Mouse (Mus musculus) intestine, embryonic 15.5 days (tissue): ENCODE data around the gene Gm7271. TPM values are rescaled to one million over a fixed set of nuclear protein-coding genes. Genes with fewer than 3 reads are reported as not detected.
A peak's percentile ranks its signal among the peaks of the same experiment; 100 is the strongest.

ENCODE experiments used
- ATAC-seq: fragments of 200-750 bp; cut with Nextera tagmentation; 2 replicates; pipeline ENCODE4 v1.8.0; 2017; ENCODE audit warnings: moderate TSS enrichment, moderate library complexity
- H3K27ac ChIP-seq: fragments of 300-500 bp; sonication (generic); 2 replicates; pipeline ENCODE4 v1.5.1; 2015; ENCODE audit warnings: mild to moderate bottlenecking, inconsistent platforms
- H3K27me3 ChIP-seq: fragments of 300-500 bp; sonication (generic); replicated peaks from 2 replicates; pipeline ENCODE4 v1.6.1; 2015; ENCODE audit warnings: inconsistent platforms
- H3K36me3 ChIP-seq: fragments of 300-500 bp; sonication (generic); 2 replicates; pipeline ENCODE4 v1.6.1; 2015; ENCODE audit warnings: inconsistent platforms
- H3K4me1 ChIP-seq: fragments of 300-500 bp; sonication (generic); replicated peaks from 2 replicates; pipeline ENCODE4 v1.6.1; 2015; ENCODE audit warnings: inconsistent platforms
- H3K4me2 ChIP-seq: fragments of 300-500 bp; sonication (generic); replicated peaks from 2 replicates; pipeline ENCODE4 v1.6.1; 2015; ENCODE audit warnings: mild to moderate bottlenecking, inconsistent platforms
- H3K4me3 ChIP-seq: fragments of 300-500 bp; sonication (generic); replicated peaks from 2 replicates; pipeline ENCODE4 v1.5.1; 2015; ENCODE audit warnings: inconsistent platforms
- H3K9ac ChIP-seq: fragments of 300-500 bp; sonication (generic); 2 replicates; pipeline ENCODE4 v1.6.1; 2015; ENCODE audit warnings: inconsistent platforms
- H3K9me3 ChIP-seq: fragments of 300-500 bp; sonication (generic); 2 replicates; pipeline ENCODE4 v1.6.1; 2016; ENCODE audit warnings: inconsistent platforms
- WGBS: fragments of 180-500 bp; shearing (Covaris S2); methylation state at CpG from one replicate; pipeline ENCODE4 v1.1.7; 2015; 5-methylcytosine and 5-hydroxymethylcytosine counted together
- polyA plus RNA-seq: library from polyadenylated mRNA; unstranded; fragments of >200 nt; fragmentation: Nextera tagmentation; extraction: Ambion mirVana; gene quantifications from 2 replicates; pipeline ENCODE4 v1.2.1, GENCODE M21; 2015

Gm7271 gene
- polyA plus RNA-seq: not detected in 2 replicates

DNA sequence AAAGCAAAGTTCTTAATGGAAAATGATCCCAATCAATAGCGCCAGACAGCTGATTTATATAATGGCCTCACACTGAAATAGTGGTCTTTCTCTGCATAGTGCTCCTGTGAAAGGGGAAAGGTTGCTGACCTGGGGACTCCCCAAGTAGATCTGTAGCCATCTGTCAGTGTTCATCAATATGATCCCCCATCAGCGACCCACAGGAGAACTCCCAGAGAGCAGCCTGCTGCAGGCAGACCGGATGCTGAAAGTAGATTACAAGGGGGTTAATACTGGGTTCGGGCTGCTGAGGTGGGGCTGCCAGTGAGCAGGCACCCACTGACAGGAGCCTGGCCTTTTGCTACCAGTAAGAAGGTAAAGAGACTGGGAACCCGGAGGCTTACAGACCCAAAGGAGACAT is at the start of gene Gm7271:
Gene Gm7271 (plus strand): TSS at position 230 of the 400 bp plus-strand sequence.
- Histone ChIP-seq H3K27ac (no peak within 1 kb of the TSS), H3K36me3 (no peaks in the 10 kb centered on the region), H3K4me1 (no peaks in the 10 kb centered on the region), H3K9me3 (no peaks in the 10 kb centered on the region), H3K27me3 (no peaks in the 10 kb centered on the region), H3K9ac (no peak within 1 kb of the TSS), H3K4me3 (no peak within 1 kb of the TSS), H3K4me2 (no peak within 1 kb of the TSS)
- no peak for ATAC-seq
- 52% methylated on average over 5 of the region's 5 CpGs for WGBS

DNA sequence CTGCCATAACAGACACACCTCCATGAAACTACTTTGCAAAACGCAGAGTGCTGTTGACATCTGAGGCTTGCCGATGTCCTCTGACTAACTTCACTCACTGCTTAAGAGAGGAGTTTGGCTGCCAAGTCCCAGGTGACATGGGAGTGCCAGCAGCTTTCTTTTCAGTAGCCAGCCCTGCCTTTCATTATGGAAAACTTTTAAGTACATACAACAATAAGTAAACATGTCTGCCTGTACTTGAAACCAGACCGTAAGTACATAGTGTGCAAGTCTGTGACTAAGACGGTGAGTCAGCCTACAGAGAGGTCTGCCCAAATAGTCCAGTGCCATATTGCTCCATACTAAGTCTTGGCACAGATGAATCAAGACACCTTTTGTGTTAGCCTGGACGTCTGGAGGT is 46.7 kb upstream of the Gm7271 start:
- Histone ChIP-seq H3K27ac (no peak overlapping the region), H3K9me3 (no peaks in the 10 kb centered on the region), H3K27me3 (no peaks in the 10 kb centered on the region), H3K36me3 (no peaks in the 10 kb centered on the region), H3K4me2 (no peak overlapping the region), H3K9ac (no peak overlapping the region), H3K4me1 (no peaks in the 10 kb centered on the region), H3K4me3 (no peak overlapping the region)
- WGBS: 79% methylated on average over 5 of the region's 5 CpGs
- no peak for ATAC-seq

DNA sequence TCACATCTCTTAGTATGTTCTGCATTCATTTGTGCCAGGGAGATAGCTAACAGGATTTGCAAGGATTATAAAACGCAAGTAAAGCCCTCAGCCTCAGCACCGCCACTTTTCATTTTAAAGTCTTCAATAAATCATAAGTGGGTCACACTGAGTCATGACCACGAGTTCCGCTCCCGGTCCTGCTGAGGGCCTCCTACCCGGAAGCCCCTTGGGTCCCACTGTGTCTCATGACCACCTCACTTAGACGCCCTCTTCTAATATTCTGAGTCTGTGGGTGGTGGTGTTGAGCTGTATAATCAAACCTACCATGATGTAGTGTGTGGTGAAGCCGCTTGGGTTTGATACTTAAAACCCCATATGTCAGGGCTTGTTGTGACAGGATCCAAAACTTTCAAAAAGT is 46.1 kb upstream of the Gm7271 start:
- no peaks in the 10 kb centered on the region for H3K36me3 ChIP-seq
- ATAC-seq: no peak
- no peak overlapping the region for H3K27ac ChIP-seq
- no peaks in the 10 kb centered on the region for H3K27me3 ChIP-seq
- no peak overlapping the region for H3K4me2 ChIP-seq
- no peak overlapping the region for H3K9ac ChIP-seq
- H3K9me3 ChIP-seq: no peaks in the 10 kb centered on the region
- H3K4me1 ChIP-seq: no peaks in the 10 kb centered on the region
- no peak overlapping the region for H3K4me3 ChIP-seq
- 85% methylated on average over 8 of the region's 8 CpGs for WGBS

DNA sequence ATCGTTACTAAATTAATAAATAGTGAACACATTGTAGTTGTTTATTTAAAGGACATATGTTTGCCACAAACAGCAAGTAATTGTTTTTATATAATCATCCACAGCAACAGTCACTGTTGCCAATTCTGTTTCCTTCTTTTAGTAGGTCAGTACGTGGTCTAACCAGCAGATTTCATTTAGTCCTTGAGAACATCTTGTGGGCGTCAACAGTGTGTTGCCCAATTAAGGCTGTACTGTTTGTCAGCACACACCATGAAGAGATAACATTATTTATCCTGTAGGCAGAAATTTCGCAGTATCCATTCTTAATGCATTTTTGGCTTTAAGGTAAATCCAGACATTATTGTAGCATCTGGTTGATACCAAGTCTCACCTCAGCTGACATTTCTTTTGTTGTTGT is 42.4 kb upstream of the Gm7271 start:
- Histone ChIP-seq H3K27ac (no peak overlapping the region), H3K36me3 (no peaks in the 10 kb centered on the region), H3K9ac (no peak overlapping the region), H3K4me1 (no peaks in the 10 kb centered on the region), H3K9me3 (no peaks in the 10 kb centered on the region), H3K27me3 (no peaks in the 10 kb centered on the region), H3K4me3 (no peak overlapping the region), H3K4me2 (no peak overlapping the region)
- WGBS: 65% methylated on average over 4 of the region's 4 CpGs
- no peak for ATAC-seq

DNA sequence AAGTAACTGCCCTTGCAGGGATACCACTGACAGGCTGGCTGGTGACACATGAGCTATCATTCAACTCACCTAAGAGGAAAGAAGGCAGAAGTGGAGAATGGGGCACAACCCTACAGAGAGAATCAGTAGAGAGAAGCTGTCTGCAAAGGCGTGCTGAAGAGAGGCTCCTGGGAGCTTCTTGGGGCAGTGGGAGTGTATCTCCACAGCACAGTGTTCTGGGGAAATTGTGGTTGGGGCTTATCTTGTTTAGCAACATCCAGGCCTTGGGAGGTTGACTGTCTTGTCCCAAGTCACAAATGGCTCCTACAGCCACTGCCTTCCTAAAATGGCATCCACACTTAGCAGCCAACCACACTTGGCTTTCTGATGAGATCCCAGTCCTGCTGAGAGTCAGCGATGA is 8.9 kb upstream of the Gm7271 start:
- no peak for ATAC-seq
- Histone ChIP-seq H3K27ac (no peak overlapping the region), H3K27me3 (no peaks in the 10 kb centered on the region), H3K4me1 (no peaks in the 10 kb centered on the region), H3K9ac (no peak overlapping the region), H3K9me3 (no peaks in the 10 kb centered on the region), H3K4me2 (no peak overlapping the region), H3K4me3 (no peak overlapping the region), H3K36me3 (no peaks in the 10 kb centered on the region)
- 70% methylated on average over 2 of the region's 2 CpGs for WGBS

DNA sequence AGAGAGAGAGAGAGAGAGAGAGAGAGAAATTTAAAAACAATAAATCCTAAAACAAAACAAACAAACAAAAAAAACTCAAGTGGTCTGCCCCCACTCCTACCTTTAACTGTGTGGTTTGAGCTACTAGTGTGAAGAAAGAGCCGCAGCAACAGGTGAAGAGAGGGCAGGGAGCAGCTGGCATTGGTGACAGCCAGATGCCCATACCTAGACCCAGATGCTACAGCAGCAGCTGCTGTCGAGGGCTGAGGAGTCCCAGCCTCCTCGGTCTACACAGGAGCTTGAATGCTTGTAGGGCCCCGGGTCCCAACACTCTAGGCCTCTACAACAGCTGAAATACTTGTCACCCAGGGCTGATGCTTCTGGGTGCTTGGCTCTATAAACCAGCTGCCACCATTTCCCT is 7.0 kb upstream of the Gm7271 start:
- WGBS: 77% methylated on average over 4 of the region's 4 CpGs
- Histone ChIP-seq H3K9ac (no peak overlapping the region), H3K9me3 (no peaks in the 10 kb centered on the region), H3K4me2 (no peak overlapping the region), H3K27me3 (no peaks in the 10 kb centered on the region), H3K4me3 (no peak overlapping the region), H3K4me1 (no peaks in the 10 kb centered on the region), H3K36me3 (no peaks in the 10 kb centered on the region), H3K27ac (no peak overlapping the region)
- ATAC-seq: no peak

DNA sequence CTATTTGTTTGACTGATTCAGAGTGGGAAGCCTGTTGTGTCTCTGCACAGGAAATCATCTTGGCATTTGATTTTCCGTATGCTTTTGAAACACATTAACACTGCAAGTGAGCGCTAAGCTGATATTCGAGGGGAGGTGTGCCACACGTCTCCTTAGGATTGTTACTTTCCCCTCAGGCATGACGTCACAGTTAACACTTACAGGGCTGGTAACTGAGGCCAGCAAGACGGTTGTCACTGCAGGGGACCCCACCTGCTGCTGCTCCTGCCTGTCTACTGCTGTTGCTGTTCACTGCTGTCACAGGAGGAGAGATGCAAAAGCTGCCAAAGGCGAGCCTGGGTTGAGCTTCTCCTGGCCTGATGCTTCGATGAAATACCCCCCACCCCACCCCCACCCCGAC is 6.1 kb upstream of the Gm7271 start:
- no peaks in the 10 kb centered on the region for H3K4me1 ChIP-seq
- no peaks in the 10 kb centered on the region for H3K9me3 ChIP-seq
- H3K27ac ChIP-seq: no peak overlapping the region
- 28% methylated on average over 9 of the region's 9 CpGs for WGBS
- no peak overlapping the region for H3K9ac ChIP-seq
- H3K4me2 ChIP-seq: no peak overlapping the region
- no peak for ATAC-seq
- no peaks in the 10 kb centered on the region for H3K27me3 ChIP-seq
- no peaks in the 10 kb centered on the region for H3K36me3 ChIP-seq
- no peak overlapping the region for H3K4me3 ChIP-seq

DNA sequence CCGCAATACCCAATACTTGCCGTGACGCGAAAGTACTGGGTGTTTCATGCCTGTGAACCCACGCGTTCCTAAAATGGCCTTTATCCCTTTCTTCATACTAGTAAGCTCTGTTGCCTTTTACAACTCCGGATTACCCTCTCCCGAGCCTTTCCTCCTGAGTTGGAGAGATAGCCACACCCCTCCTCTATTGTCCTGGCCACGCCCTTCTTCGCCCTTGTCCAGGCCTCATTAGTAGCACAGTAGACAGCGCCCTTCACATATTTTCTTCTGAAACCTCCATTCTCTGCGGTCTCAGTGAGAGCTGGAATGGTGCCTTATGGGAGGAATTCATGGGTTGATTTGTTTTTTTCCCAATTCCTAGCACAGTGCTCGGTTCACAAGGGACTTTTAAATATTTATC is 11.3 kb downstream of the Gm7271 start:
- no peak for ATAC-seq
- Histone ChIP-seq H3K9me3 (no peaks in the 10 kb centered on the region), H3K4me3 (no peak overlapping the region), H3K4me2 (no peak overlapping the region), H3K9ac (no peak overlapping the region), H3K4me1 (no peaks in the 10 kb centered on the region), H3K36me3 (no peaks in the 10 kb centered on the region), H3K27me3 (no peaks in the 10 kb centered on the region), H3K27ac (no peak overlapping the region)
- 85% methylated on average over 13 of the region's 13 CpGs for WGBS

DNA sequence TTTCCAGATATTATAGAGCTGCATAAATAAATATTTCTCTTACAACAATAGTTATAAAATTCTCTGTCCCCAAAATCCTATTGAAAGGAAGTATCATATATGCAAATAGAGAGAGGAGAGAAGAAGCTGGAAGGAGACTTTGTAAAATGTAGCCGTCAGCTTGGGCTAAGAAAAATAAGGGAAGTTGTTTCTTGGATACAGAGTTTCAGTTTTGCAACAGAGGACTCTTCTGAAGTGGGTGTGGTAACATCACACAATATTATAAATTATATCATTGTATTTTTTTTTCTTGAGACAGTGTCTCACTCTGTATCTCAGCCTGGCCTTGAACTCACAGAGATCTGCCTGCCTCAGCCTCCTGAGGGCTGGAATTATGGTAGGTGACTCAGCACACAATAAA is 38.6 kb downstream of the Gm7271 start:
- H3K27me3 ChIP-seq: no peaks in the 10 kb centered on the region
- H3K9me3 ChIP-seq: no peaks in the 10 kb centered on the region
- ATAC-seq: no peak
- H3K9ac ChIP-seq: no peak overlapping the region
- H3K4me2 ChIP-seq: no peak overlapping the region
- WGBS: 75% methylated on average over 1 of the region's 1 CpGs
- no peak overlapping the region for H3K4me3 ChIP-seq
- no peak overlapping the region for H3K27ac ChIP-seq
- no peaks in the 10 kb centered on the region for H3K4me1 ChIP-seq
- no peaks in the 10 kb centered on the region for H3K36me3 ChIP-seq

DNA sequence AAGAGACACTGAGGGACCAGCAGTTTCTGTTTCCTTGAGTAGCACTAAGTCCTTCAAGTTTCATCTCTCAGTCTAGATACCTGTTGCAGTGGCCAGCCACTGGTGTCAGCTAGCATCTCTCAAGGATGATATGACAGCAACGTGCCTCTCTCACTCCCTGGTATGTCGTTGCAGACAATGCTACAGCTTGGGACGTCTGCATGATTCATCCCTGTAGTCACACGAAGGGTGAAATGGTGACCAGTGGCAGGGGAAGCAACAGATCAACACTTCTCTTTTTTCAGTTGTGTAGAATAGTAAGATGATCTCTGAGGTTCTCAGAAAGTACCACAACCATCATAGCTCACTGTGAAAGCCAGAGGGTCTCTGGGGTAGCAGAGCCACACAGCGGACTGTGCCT is 40.8 kb downstream of the Gm7271 start:
- Histone ChIP-seq H3K4me3 (no peak overlapping the region), H3K27ac (no peak overlapping the region), H3K4me2 (no peak overlapping the region), H3K36me3 (no peaks in the 10 kb centered on the region), H3K4me1 (no peaks in the 10 kb centered on the region), H3K9me3 (no peaks in the 10 kb centered on the region), H3K27me3 (no peaks in the 10 kb centered on the region), H3K9ac (no peak overlapping the region)
- 73% methylated on average over 5 of the region's 5 CpGs for WGBS
- no peak for ATAC-seq

DNA sequence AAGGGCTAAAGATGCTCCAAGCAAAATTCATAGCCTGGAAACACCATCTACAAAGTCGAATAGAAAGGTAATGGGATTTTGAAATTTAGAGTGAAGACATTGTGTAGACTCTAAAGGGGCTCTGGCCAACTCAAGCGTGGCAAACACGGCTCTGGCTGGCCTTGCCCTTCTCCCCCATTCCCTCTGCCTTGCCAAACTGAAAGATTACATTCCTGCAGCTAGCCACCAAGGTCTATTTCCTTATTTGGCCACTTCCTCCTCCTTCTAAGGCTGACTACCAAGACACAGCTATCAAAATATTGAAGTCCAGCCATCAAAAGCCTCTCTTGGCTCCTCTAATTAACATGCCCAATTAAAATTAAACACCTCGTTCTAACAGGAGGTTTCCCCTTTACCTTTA is 41.2 kb downstream of the Gm7271 start:
- Histone ChIP-seq H3K27ac (no peak overlapping the region), H3K9ac (no peak overlapping the region), H3K4me2 (no peak overlapping the region), H3K27me3 (no peaks in the 10 kb centered on the region), H3K4me3 (no peak overlapping the region), H3K36me3 (no peaks in the 10 kb centered on the region), H3K9me3 (no peaks in the 10 kb centered on the region), H3K4me1 (no peaks in the 10 kb centered on the region)
- 65% methylated on average over 4 of the region's 4 CpGs for WGBS
- no peak for ATAC-seq

DNA sequence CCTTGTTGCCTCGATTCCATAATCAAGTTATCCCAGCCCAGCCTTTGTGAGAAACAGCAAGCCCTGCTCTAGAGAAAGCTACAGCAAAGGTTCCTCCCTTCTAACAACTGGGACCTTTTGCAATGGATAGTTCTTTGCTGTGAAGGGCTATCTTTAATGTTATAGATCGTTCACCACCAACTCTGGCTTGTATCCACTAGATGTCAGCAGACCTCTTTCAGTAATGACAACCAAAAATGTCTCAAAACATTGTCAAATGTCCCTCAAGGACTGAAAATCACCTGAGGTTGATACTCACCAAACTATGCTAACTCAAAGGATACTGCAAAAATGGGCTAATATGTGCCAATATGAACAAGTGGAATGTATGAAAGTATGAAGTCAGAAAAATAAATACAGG is 42.0 kb downstream of the Gm7271 start:
- Histone ChIP-seq H3K36me3 (no peaks in the 10 kb centered on the region), H3K27me3 (no peaks in the 10 kb centered on the region), H3K27ac (no peak overlapping the region), H3K9ac (no peak overlapping the region), H3K4me1 (peaks cover 5% of the 10 kb centered on the region; the same call in 1 of the 2 replicates), H3K9me3 (no peaks in the 10 kb centered on the region), H3K4me3 (no peak overlapping the region), H3K4me2 (no peak overlapping the region)
- 52% methylated on average over 2 of the region's 2 CpGs for WGBS
- ATAC-seq: no peak

DNA sequence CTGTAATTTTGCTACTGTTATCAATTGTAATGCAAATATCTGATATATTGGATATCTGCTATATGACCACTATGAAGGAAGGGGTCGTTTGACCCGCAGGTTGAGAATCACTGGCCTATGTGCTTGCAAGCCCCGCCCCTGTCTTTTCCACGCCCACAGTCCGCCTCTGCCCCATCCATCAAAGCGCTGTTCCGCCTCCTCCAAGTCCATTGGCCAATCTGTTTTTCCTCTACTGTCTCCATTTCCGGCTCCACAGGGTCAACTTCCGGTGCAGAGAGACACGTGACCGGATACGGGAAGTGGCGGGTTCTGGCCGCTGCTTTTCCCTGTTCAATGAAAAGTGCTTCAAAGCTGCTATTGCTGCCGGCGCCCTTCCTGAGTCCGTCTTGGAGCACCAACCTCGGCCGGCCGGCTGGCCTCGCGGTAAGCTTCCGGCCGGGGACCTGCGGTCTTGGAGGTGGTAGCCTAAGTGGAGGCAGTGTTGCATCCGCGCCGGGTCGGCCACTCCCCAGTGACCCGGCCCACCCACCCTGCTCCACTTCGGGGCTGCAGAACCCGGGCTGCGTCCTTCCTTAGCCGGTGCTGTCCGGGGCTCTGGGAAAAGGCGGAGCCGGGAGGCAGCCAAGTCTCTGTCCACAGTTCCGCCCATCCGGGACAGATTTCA is 45.3 kb downstream of the Gm7271 start, which contains the start of gene Exoc1:
Gene Exoc1 (plus strand): TSS at position 272 of the 664 bp plus-strand sequence.
- ATAC-seq: peak; percentile 100
- Histone ChIP-seq H3K27ac (peak within 1 kb of the TSS; percentile 92), H3K4me3 (peak within 1 kb of the TSS; percentile 84), H3K4me1 (peaks cover 5% of the 10 kb centered on the region; the same call in 1 of the 2 replicates), H3K9ac (peak within 1 kb of the TSS; percentile 75), H3K9me3 (no peaks in the 10 kb centered on the region), H3K4me2 (peak within 1 kb of the TSS; percentile 69), H3K36me3 (no peaks in the 10 kb centered on the region), H3K27me3 (no peaks in the 10 kb centered on the region)
- under 1% methylated on average over 39 of the region's 39 CpGs for WGBS
